Mouse (Mus musculus): ENCODE results near the gene Taok3. TPM values are rescaled to one million over a fixed set of nuclear protein-coding genes. Genes with fewer than 3 reads are reported as not detected.

Gene Taok3
- total and polyA plus RNA-seq, 3 experiments = 8.3 to 35.0 (median 17.4) TPM

DNA sequence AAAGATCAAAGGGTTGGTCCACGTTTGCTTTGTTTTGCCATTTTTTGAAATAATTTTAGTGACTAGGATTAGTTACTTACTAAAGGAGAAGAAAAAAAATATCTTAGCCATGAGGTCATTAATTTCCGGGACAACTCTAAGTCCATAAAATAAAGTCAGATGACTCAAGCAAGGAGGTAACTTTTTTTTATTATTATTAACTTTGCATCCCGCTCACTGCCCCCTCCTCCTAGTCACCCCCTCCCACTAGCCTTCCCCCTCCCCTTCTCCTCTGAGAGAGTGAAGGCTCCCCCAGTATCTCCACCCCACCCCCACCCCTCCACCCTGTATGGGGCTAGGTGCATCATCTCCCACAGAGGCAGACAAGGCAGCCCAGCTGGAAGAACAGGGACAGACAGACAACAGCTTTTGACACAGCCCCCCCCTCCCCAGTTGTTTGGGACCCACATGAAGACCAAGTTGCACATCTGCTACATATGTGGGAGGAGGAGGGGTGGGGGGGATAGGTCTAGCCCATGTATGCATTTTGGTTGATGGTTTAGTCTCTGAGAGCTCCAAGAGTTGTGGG lies 15.0 kb downstream of the Taok3 start:
- dilution Hi-C loops (cut with MboI; ENCODE audit: extremely low pct_ligation_motif_present, extremely low pct_unique_long_range_greater_than_20kb, low sequenced_read_pairs) = no loop called here
- H3K36me3 ChIP-seq (replicated peaks in 1 of 2; ENCODE audit: control insufficient read depth in 1 of 2, insufficient read depth in 1 of 2, low read length in 1 of 2) = peaks cover 0 to 20% of the 10 kb centered on the region in 2 experiments
- H3K4me3 ChIP-seq (replicated peaks in 1 of 3; ENCODE audit: low read depth in 2 of 3, low read length in 2 of 3, poor library complexity in 1 of 3) = peak overlapping the region; percentile 82 to 88 (median 83)
- H3K4me2 ChIP-seq (ENCODE audit: insufficient read depth, low read depth, poor library complexity, severe bottlenecking) = peak overlapping the region; percentile 74
- no peak overlapping the region for H3K27ac ChIP-seq (ENCODE audit: insufficient read depth, low read depth)
- H3K9me3 ChIP-seq (replicated peaks; ENCODE audit: low read length) = no peaks in the 10 kb centered on the region
- TF ChIP-seq ETS1 (conservative IDR thresholded peaks at IDR 0.05; ENCODE audit: low read depth, low read length) = no peak
- no peak for TF ChIP-seq PAX5 (IDR thresholded peaks at IDR 0.05; ENCODE audit: low read length)
- no peak for TF ChIP-seq ZNF384 (IDR thresholded peaks at IDR 0.05; ENCODE audit: low read depth, low read length)
- TF ChIP-seq CHD1 (IDR thresholded peaks at IDR 0.05; ENCODE audit: low read depth, low read length) = no peak
- no peak for TF ChIP-seq KAT2A (IDR thresholded peaks at IDR 0.05; ENCODE audit: insufficient replicate concordance, low read length)
- no peak for TF ChIP-seq HCFC1 (IDR thresholded peaks at IDR 0.05; ENCODE audit: low read depth, low read length)
- H3K27me3 ChIP-seq (replicated peaks) = no peaks in the 10 kb centered on the region
- in situ Hi-C loops (cut with MboI; ENCODE audit: low pct_ligation_motif_present, low pct_unique_long_range_greater_than_20kb, low sequenced_read_pairs) = loop anchor here (5.0 kb wide), 1 partner anchor 42 kb away; no protein-coding TSS in a partner anchor
- peak overlapping the region; percentile 89 for H3K9ac ChIP-seq (ENCODE audit: insufficient read depth, low read depth)
- DNase-seq (ENCODE audit: extremely low read depth) = no peak
- peaks cover 31 to 51% of the 10 kb centered on the region in 2 experiments for H3K4me1 ChIP-seq (ENCODE audit: control insufficient read depth in 1 of 2, insufficient read depth in 2 of 2)
- H3K79me2 ChIP-seq (replicated peaks; ENCODE audit: control insufficient read depth, extremely low read depth, insufficient read depth, poor library complexity, severe bottlenecking) = peaks cover 37% of the 10 kb centered on the region

GRCm38 (mm10) chr5:117135869-117136268 lies 15.9 kb downstream of the Taok3 start:
- Histone ChIP-seq H3K4me3 (replicated peaks in 1 of 3; ENCODE audit: low read depth in 2 of 3, low read length in 2 of 3, poor library complexity in 1 of 3) (peak overlapping the region in 1 of 3 experiments; percentile 17), H3K9me3 (replicated peaks; ENCODE audit: low read length) (no peaks in the 10 kb centered on the region), H3K36me3 (replicated peaks in 1 of 2; ENCODE audit: control insufficient read depth in 1 of 2, insufficient read depth in 1 of 2, low read length in 1 of 2) (peaks cover 0 to 23% of the 10 kb centered on the region in 2 experiments), H3K79me2 (replicated peaks; ENCODE audit: control insufficient read depth, extremely low read depth, insufficient read depth, poor library complexity, severe bottlenecking) (peaks cover 46% of the 10 kb centered on the region), H3K27ac (ENCODE audit: insufficient read depth, low read depth) (no peak overlapping the region), H3K9ac (ENCODE audit: insufficient read depth, low read depth) (no peak overlapping the region), H3K4me2 (ENCODE audit: insufficient read depth, low read depth, poor library complexity, severe bottlenecking) (0 out of 2 replicates have a peak overlapping the region, but pooled peaks have one; percentile 22), H3K27me3 (replicated peaks) (no peaks in the 10 kb centered on the region), H3K4me1 (ENCODE audit: control insufficient read depth in 1 of 2, insufficient read depth in 2 of 2) (peaks cover 25 to 60% of the 10 kb centered on the region in 2 experiments)
- no peak for DNase-seq (ENCODE audit: extremely low read depth)
- dilution Hi-C loops (cut with MboI; ENCODE audit: extremely low pct_ligation_motif_present, extremely low pct_unique_long_range_greater_than_20kb, low sequenced_read_pairs) = no loop called here
- in situ Hi-C loops (cut with MboI; ENCODE audit: low pct_ligation_motif_present, low pct_unique_long_range_greater_than_20kb, low sequenced_read_pairs) = loop anchor here (5.0 kb wide), 1 partner anchor 41 kb away; no protein-coding TSS in a partner anchor
- TF ChIP-seq MAX (IDR thresholded peaks at IDR 0.05; ENCODE audit: low read length) (no peak), JUN (IDR thresholded peaks at IDR 0.05; ENCODE audit: insufficient read depth, low read depth, low read length) (no peak), UBTF (IDR thresholded peaks at IDR 0.05; ENCODE audit: low read depth, low read length) (no peak), NELFE (IDR thresholded peaks at IDR 0.05; ENCODE audit: low read depth, low read length) (no peak), ZKSCAN1 (IDR thresholded peaks at IDR 0.05; ENCODE audit: borderline replicate concordance, low read depth, low read length) (no peak), PAX5 (IDR thresholded peaks at IDR 0.05; ENCODE audit: low read length) (no peak), MXI1 (IDR thresholded peaks at IDR 0.05; ENCODE audit: low read depth, low read length) (no peak)

DNA sequence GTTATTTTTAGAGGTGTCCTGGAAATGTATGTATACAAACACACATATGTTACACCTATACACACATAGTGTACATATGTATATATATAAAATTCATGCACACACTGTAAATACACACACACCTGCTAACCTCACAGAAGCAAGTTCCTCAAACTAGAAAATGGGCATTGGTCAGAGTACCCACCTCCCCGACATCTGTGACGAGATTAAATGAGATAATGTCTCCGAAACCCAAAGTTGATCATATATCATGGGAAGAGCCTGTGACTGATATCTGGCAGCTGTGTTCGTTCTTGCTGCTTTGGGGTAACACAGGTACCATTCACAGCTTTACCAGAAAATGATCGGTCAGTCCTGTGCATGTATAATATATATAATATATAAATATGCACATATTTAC lies 16.6 kb downstream of the Taok3 start:
- Histone ChIP-seq H3K27me3 (replicated peaks) (no peaks in the 10 kb centered on the region), H3K9ac (ENCODE audit: insufficient read depth, low read depth) (no peak overlapping the region), H3K36me3 (replicated peaks in 1 of 2; ENCODE audit: control insufficient read depth in 1 of 2, insufficient read depth in 1 of 2, low read length in 1 of 2) (peaks cover 0 to 30% of the 10 kb centered on the region in 2 experiments), H3K4me2 (ENCODE audit: insufficient read depth, low read depth, poor library complexity, severe bottlenecking) (no peak overlapping the region; the same call in 1 of the 2 replicates), H3K4me1 (ENCODE audit: control insufficient read depth in 1 of 2, insufficient read depth in 2 of 2) (peaks cover 25 to 67% of the 10 kb centered on the region in 2 experiments), H3K4me3 (replicated peaks in 1 of 3; ENCODE audit: low read depth in 2 of 3, low read length in 2 of 3, poor library complexity in 1 of 3) (no peak overlapping the region), H3K79me2 (replicated peaks; ENCODE audit: control insufficient read depth, extremely low read depth, insufficient read depth, poor library complexity, severe bottlenecking) (peaks cover 52% of the 10 kb centered on the region), H3K27ac (ENCODE audit: insufficient read depth, low read depth) (no peak overlapping the region), H3K9me3 (replicated peaks; ENCODE audit: low read length) (no peaks in the 10 kb centered on the region)
- no peak for DNase-seq (ENCODE audit: extremely low read depth)
- in situ Hi-C loops (cut with MboI; ENCODE audit: low pct_ligation_motif_present, low pct_unique_long_range_greater_than_20kb, low sequenced_read_pairs) (loop anchor here (5.0 kb wide), 1 partner anchor 41 kb away; no protein-coding TSS in a partner anchor), dilution Hi-C loops (cut with MboI; ENCODE audit: extremely low pct_ligation_motif_present, extremely low pct_unique_long_range_greater_than_20kb, low sequenced_read_pairs) (no loop called here)
- no peak for TF ChIP-seq MXI1 (IDR thresholded peaks at IDR 0.05; ENCODE audit: low read depth, low read length)
- TF ChIP-seq TCF12 (IDR thresholded peaks at IDR 0.05; ENCODE audit: low read depth, low read length) = no peak
- no peak for TF ChIP-seq NRF1 (IDR thresholded peaks at IDR 0.05; ENCODE audit: low read depth, low read length)
- TF ChIP-seq POLR2A (IDR thresholded peaks at IDR 0.05; ENCODE audit: low read depth, low read length) = no peak
